In genomic region chr1:125559721-125560120, GRCm38 (mm10) we compare ENCODE assay signal across 8 mouse cellular contexts. TPM values are rescaled to one million over a fixed set of nuclear protein-coding genes. Genes with fewer than 3 reads are reported as not detected.
DNase-seq lines count a peak whose midpoint lies in the region; ATAC-seq and TF ChIP-seq lines count a peak whose summit lies in the region.

No protein-coding gene starts in this region.

- WGBS in forebrain, embryonic 13.5 days, result 32% methylated on average over 2 of the region's 2 CpGs
- 22% methylated on average over 2 of the region's 2 CpGs for WGBS in liver, embryonic 16.5 days (ENCODE audit: insufficient replicate concordance)

- H3K9me3 ChIP-seq in forebrain, embryonic 13.5 days (replicated peaks), result no peaks in the 10 kb centered on the region
- no peaks in the 10 kb centered on the region for H3K9me3 ChIP-seq in liver, embryonic 16.5 days (replicated peaks; ENCODE audit: control insufficient read depth, low read length)

- H3K79me2 ChIP-seq in C2C12 (ENCODE audit: control insufficient read depth, insufficient read depth), result peaks cover 15% of the 10 kb centered on the region

- ATAC-seq in forebrain, embryonic 13.5 days, result peak; percentile 1; the same call in 1 of the 2 replicates
- ATAC-seq in liver, embryonic 16.5 days (ENCODE audit: low read depth), result no peak

- peak overlapping the region; percentile 81 for H3K9ac ChIP-seq in forebrain, embryonic 13.5 days
- H3K9ac ChIP-seq in liver, embryonic 16.5 days (ENCODE audit: low read depth, low read length), result peak overlapping the region; percentile 78

- intact Hi-C loops in gastrocnemius, adult 2 months (cut with DNase I), result loop anchor here (1.0 to 5.0 kb wide), 3 partner anchors 17 to 125 kb away; no protein-coding TSS in a partner anchor

- peaks cover 13% of the 10 kb centered on the region; the same call in 1 of the 2 replicates for H3K4me1 ChIP-seq in forebrain, embryonic 13.5 days
- H3K4me1 ChIP-seq in liver, embryonic 16.5 days (ENCODE audit: control insufficient read depth, low read depth, low read length), result peaks cover 10% of the 10 kb centered on the region

- no peaks in the 10 kb centered on the region for H3K36me3 ChIP-seq in C2C12 (ENCODE audit: control insufficient read depth, insufficient read depth)
- H3K36me3 ChIP-seq in forebrain, embryonic 13.5 days (ENCODE audit: poor library complexity, severe bottlenecking), result no peaks in the 10 kb centered on the region
- H3K36me3 ChIP-seq in liver, embryonic 16.5 days (ENCODE audit: control insufficient read depth, insufficient read depth), result no peaks in the 10 kb centered on the region

- H3ac ChIP-seq in C2C12 (ENCODE audit: control insufficient read depth, insufficient read length, low read depth), result peak overlapping the region; percentile 64

- H3K27ac ChIP-seq in gastrocnemius, adult 2 months, result peak overlapping the region; percentile 95
- peak overlapping the region; percentile 81 for H3K27ac ChIP-seq in forebrain, embryonic 13.5 days
- H3K27ac ChIP-seq in liver, embryonic 16.5 days (ENCODE audit: low read length), result peak overlapping the region; percentile 83

- peak overlapping the region; percentile 74 for H3K4me2 ChIP-seq in forebrain, embryonic 13.5 days
- H3K4me2 ChIP-seq in liver, embryonic 16.5 days (ENCODE audit: low read depth, low read length), result peak overlapping the region; percentile 73

- no peaks in the 10 kb centered on the region for H3K27me3 ChIP-seq in C2C12 (ENCODE audit: control insufficient read depth, insufficient read depth, insufficient read length)
- no peaks in the 10 kb centered on the region for H3K27me3 ChIP-seq in forebrain, embryonic 13.5 days
- no peaks in the 10 kb centered on the region for H3K27me3 ChIP-seq in liver, embryonic 16.5 days (ENCODE audit: control insufficient read depth, insufficient read depth, low read depth, low read length)

- TF ChIP-seq CTCF in gastrocnemius, adult 2 months (IDR thresholded peaks at IDR 0.05), result no peak
- no peak for TF ChIP-seq CTCF in C2C12 (IDR thresholded peaks at IDR 0.05; ENCODE audit: control insufficient read depth, insufficient read depth, insufficient read length)

- H3K79me3 ChIP-seq in C2C12 (ENCODE audit: low read depth), result peaks cover 9% of the 10 kb centered on the region

- no peak for DNase-seq in gastrocnemius, adult 2 months
- DNase-seq in gastrocnemius, adult 18-20 months (ENCODE audit: low spot score), result no peak
- DNase-seq in thymus, postnatal 25 days, result no peak
- no peak for DNase-seq in layer of hippocampus, postnatal 10 days (ENCODE audit: low spot score in 2 of 2)
- no peak for DNase-seq in cerebellum, postnatal 10 days

- H3K4me3 ChIP-seq in gastrocnemius, adult 2 months, result peak overlapping the region; percentile 85
- peak overlapping the region; percentile 61 for H3K4me3 ChIP-seq in C2C12 (ENCODE audit: insufficient read depth, poor library complexity, severe bottlenecking)
- H3K4me3 ChIP-seq in forebrain, embryonic 13.5 days, result peak overlapping the region; percentile 77
- peak overlapping the region; percentile 77 for H3K4me3 ChIP-seq in liver, embryonic 16.5 days (ENCODE audit: low read depth, low read length)

TF ChIP-seq in C2C12, 6 proteins besides CTCF, POLR2A, EP300 and RAD21:
- no peak for TF ChIP-seq USF1 (IDR thresholded peaks at IDR 0.05; ENCODE audit: low read depth)
- TF ChIP-seq CEBPB (IDR thresholded peaks at IDR 0.05; ENCODE audit: low read depth), result no peak
- no peak for TF ChIP-seq FOSL1 (IDR thresholded peaks at IDR 0.05; ENCODE audit: insufficient read depth, low read length, poor library complexity, severe bottlenecking)
- no peak for TF ChIP-seq MYOG (IDR thresholded peaks at IDR 0.05; ENCODE audit: control insufficient read depth, extremely low read depth, insufficient read length)
- no peak for TF ChIP-seq MAX (IDR thresholded peaks at IDR 0.05)
- no peak for TF ChIP-seq MYOD1 (IDR thresholded peaks at IDR 0.05; ENCODE audit: control insufficient read depth, insufficient read length, low read depth)

RNA-seq across cellular contexts. Expression of gene Slc35f5, which starts 0.7 kb away (rescaled TPM):
- total RNA-seq in gastrocnemius, adult 2 months (2021), result 10 to 100 TPM; 21.7 to 26.2 TPM
- 10 to 100 TPM; 17.7 to 42.4 TPM for total RNA-seq in gastrocnemius, adult 18-20 months (2021)
- 7.8 TPM for polyA plus RNA-seq in C2C12 (2012; fragmentation: generic; extraction: Trizol)
- polyA plus RNA-seq in forebrain, embryonic 13.5 days (2015; fragmentation: Nextera tagmentation; extraction: Ambion mirVana), result 22.1 and 24.3 TPM in 2 replicates
- polyA plus RNA-seq in liver, embryonic 16.5 days (2015; fragmentation: Nextera tagmentation; extraction: Ambion mirVana), result 31.0 and 32.7 TPM in 2 replicates
- 10 to 100 TPM; 32.3 to 36.5 TPM for total RNA-seq in layer of hippocampus, postnatal 10 days (2021)
